Mouse (Mus musculus): ENCODE results near the gene Pkp4. TPM values are rescaled to one million over a fixed set of nuclear protein-coding genes. Genes with fewer than 3 reads are reported as not detected.

Gene Pkp4
- total and polyA plus RNA-seq, 3 experiments: not detected

DNA sequence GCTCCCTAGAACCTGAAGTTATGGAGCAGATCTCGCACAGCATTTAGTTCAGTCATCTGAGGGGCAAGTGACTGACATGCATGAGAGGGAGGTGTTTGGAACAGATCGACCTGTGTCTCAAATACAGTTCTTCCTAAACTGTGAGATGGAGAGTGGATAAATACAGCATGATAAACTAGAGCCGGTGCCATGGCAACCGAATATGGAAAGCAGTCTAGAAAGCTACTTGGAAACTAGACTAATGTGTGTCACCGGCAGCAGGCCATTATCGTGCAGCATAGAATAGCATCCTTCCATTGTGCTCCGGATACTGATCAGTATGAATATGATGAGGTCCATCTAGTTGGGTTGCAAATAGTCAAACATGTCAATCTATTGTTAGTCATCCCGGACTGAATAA is 17.5 kb downstream of the Pkp4 start:
- no peaks in the 10 kb centered on the region for H3K9me3 ChIP-seq (replicated peaks; ENCODE audit: insufficient read depth, low read length)
- no peak for TF ChIP-seq TBP (IDR thresholded peaks at IDR 0.05; ENCODE audit: low read depth, low read length)
- no peak for TF ChIP-seq MAZ (IDR thresholded peaks at IDR 0.05; ENCODE audit: low read depth, low read length)
- no peak for TF ChIP-seq USF1 (IDR thresholded peaks at IDR 0.05; ENCODE audit: low read depth, low read length)
- TF ChIP-seq UBTF (IDR thresholded peaks at IDR 0.05; ENCODE audit: borderline replicate concordance, insufficient read depth, low read depth, low read length): no peak
- TF ChIP-seq SIN3A (IDR thresholded peaks at IDR 0.05; ENCODE audit: low read length): no peak
- H3K4me3 ChIP-seq (ENCODE audit: control insufficient read depth in 1 of 2, insufficient read depth in 1 of 2, low read depth in 2 of 2, low read length in 2 of 2): no peak overlapping the region
- H3K27me3 ChIP-seq (ENCODE audit: control insufficient read depth in 1 of 2, insufficient read depth in 2 of 2, low read length in 2 of 2): no peaks in the 10 kb centered on the region
- H3K36me3 ChIP-seq (ENCODE audit: control insufficient read depth in 1 of 2, insufficient read depth in 2 of 2, low read length in 2 of 2): no peaks in the 10 kb centered on the region
- no peak overlapping the region for H3K27ac ChIP-seq (ENCODE audit: control insufficient read depth, low read depth, low read length)
- DNase-seq (ENCODE audit: low read depth, low spot score): no peak
- no peaks in the 10 kb centered on the region for H3K4me1 ChIP-seq (ENCODE audit: control insufficient read depth in 1 of 2, insufficient read depth in 2 of 2, low read length in 2 of 2)
- no peaks in the 10 kb centered on the region for H3K79me2 ChIP-seq (ENCODE audit: control insufficient read depth, insufficient read depth, low read length, poor library complexity)
- H3K9ac ChIP-seq (ENCODE audit: control insufficient read depth, low read depth, low read length, poor library complexity, severe bottlenecking): no peak overlapping the region

DNA sequence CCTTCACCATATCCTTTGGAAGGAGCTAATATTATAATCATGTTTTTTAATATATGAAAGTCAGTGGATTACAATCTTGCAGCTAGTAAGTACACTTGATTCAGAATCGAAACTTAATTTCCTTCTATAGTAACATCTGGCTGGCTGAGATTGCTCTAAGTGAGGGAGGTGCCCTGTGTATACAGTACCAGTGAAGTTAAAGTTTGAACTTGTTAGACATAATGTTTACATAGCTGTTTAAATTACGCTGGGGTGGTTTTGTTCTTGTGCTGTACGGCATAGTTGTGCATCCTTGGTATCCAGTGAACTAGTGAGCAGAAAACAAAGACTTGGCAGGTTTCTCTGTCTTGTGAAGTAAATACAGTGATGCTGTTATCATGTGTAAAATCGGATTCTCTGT is 18.3 kb downstream of the Pkp4 start:
- Histone ChIP-seq H3K79me2 (ENCODE audit: control insufficient read depth, insufficient read depth, low read length, poor library complexity) (no peaks in the 10 kb centered on the region), H3K9me3 (replicated peaks; ENCODE audit: insufficient read depth, low read length) (no peaks in the 10 kb centered on the region), H3K27ac (ENCODE audit: control insufficient read depth, low read depth, low read length) (no peak overlapping the region), H3K27me3 (ENCODE audit: control insufficient read depth in 1 of 2, insufficient read depth in 2 of 2, low read length in 2 of 2) (no peaks in the 10 kb centered on the region), H3K36me3 (ENCODE audit: control insufficient read depth in 1 of 2, insufficient read depth in 2 of 2, low read length in 2 of 2) (no peaks in the 10 kb centered on the region), H3K4me3 (ENCODE audit: control insufficient read depth in 1 of 2, insufficient read depth in 1 of 2, low read depth in 2 of 2, low read length in 2 of 2) (no peak overlapping the region), H3K4me1 (ENCODE audit: control insufficient read depth in 1 of 2, insufficient read depth in 2 of 2, low read length in 2 of 2) (no peaks in the 10 kb centered on the region), H3K9ac (ENCODE audit: control insufficient read depth, low read depth, low read length, poor library complexity, severe bottlenecking) (no peak overlapping the region)
- TF ChIP-seq POLR2AphosphoS5 (IDR thresholded peaks at IDR 0.05; ENCODE audit: borderline replicate concordance, low read depth, low read length) (no peak), NELFE (IDR thresholded peaks at IDR 0.05; ENCODE audit: low read depth, low read length) (no peak), MYC (IDR thresholded peaks at IDR 0.05; ENCODE audit: low read depth, low read length) (no peak), TBP (IDR thresholded peaks at IDR 0.05; ENCODE audit: low read depth, low read length) (no peak), MEF2A (IDR thresholded peaks at IDR 0.05; ENCODE audit: extremely low read depth, insufficient replicate concordance, low read depth, low read length, poor library complexity, severe bottlenecking) (no peak), EP300 (IDR thresholded peaks at IDR 0.05; ENCODE audit: low read depth in 1 of 2, low read length in 2 of 2) (no peak), ZMIZ1 (IDR thresholded peaks at IDR 0.05; ENCODE audit: low read depth, low read length) (no peak)
- no peak for DNase-seq (ENCODE audit: low read depth, low spot score)

DNA sequence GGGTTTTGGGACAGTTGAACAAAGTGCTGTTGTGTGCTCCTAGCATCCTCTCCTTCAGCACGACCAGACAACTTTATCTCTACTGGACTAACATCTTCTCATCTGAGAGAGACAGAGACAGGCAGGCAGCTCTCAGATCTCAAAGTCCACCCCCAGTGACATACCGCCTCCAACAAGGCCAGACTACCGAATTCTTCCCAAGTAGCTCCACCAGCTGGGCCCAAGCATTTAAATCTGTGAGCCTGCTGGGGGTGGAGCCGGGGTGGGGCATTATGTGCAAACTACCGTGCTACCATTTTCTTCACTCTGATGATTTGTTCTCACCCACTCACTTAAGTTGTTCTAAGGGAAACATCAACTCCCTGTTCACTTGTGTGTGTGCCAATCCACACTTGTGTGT is 18.8 kb downstream of the Pkp4 start:
- no peak overlapping the region for H3K27ac ChIP-seq (ENCODE audit: control insufficient read depth, low read depth, low read length)
- no peaks in the 10 kb centered on the region for H3K4me1 ChIP-seq (ENCODE audit: control insufficient read depth in 1 of 2, insufficient read depth in 2 of 2, low read length in 2 of 2)
- H3K4me3 ChIP-seq (ENCODE audit: control insufficient read depth in 1 of 2, insufficient read depth in 1 of 2, low read depth in 2 of 2, low read length in 2 of 2): no peak overlapping the region
- TF ChIP-seq POLR2AphosphoS5 (IDR thresholded peaks at IDR 0.05; ENCODE audit: borderline replicate concordance, low read depth, low read length): no peak
- TF ChIP-seq TBP (IDR thresholded peaks at IDR 0.05; ENCODE audit: low read depth, low read length): no peak
- H3K27me3 ChIP-seq (ENCODE audit: control insufficient read depth in 1 of 2, insufficient read depth in 2 of 2, low read length in 2 of 2): no peaks in the 10 kb centered on the region
- no peak overlapping the region for H3K9ac ChIP-seq (ENCODE audit: control insufficient read depth, low read depth, low read length, poor library complexity, severe bottlenecking)
- no peaks in the 10 kb centered on the region for H3K9me3 ChIP-seq (replicated peaks; ENCODE audit: insufficient read depth, low read length)
- no peaks in the 10 kb centered on the region for H3K79me2 ChIP-seq (ENCODE audit: control insufficient read depth, insufficient read depth, low read length, poor library complexity)
- DNase-seq (ENCODE audit: low read depth, low spot score): no peak
- no peaks in the 10 kb centered on the region for H3K36me3 ChIP-seq (ENCODE audit: control insufficient read depth in 1 of 2, insufficient read depth in 2 of 2, low read length in 2 of 2)
